Mouse (Mus musculus): ENCODE measurements around the gene Ptafr.

DNA sequence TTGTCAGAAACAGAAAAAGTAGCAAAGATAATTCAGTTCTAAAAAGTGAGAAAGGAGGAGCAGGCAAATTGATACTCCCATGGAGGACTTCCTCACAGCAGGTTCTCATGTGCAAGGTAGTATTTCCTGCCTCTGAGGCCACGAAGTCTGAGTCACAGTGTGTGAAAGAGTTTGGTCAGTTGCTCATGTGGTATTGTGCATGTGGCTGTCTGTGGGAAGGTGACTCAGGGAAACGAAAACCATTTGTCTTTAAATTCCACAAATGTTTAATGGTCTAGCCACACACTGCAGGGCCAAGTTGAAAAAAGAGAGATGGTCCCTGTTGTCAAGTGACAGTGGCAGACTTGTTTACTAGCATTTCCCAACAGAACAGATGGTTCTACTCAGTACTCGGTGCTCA lies 24.6 kb downstream of the Ptafr start:
- TF ChIP-seq CTCF (IDR thresholded peaks at IDR 0.05; ENCODE audit: control insufficient read depth, insufficient read depth, insufficient replicate concordance, low read depth, low read length) (no peak), POLR2A (IDR thresholded peaks at IDR 0.05; ENCODE audit: control insufficient read depth, low read depth, low read length) (no peak)

Measured in testis, adult 2 months (tissue).